Mouse (Mus musculus): ENCODE results near the gene Rbpms2. TPM values are rescaled to one million over a fixed set of nuclear protein-coding genes. Genes with fewer than 3 reads are reported as not detected.

Gene Rbpms2
- polyA plus RNA-seq (2012; rRNA removed; ENCODE audit: low replicate concordance), result 63.4 and 76.0 TPM in 2 replicates

DNA sequence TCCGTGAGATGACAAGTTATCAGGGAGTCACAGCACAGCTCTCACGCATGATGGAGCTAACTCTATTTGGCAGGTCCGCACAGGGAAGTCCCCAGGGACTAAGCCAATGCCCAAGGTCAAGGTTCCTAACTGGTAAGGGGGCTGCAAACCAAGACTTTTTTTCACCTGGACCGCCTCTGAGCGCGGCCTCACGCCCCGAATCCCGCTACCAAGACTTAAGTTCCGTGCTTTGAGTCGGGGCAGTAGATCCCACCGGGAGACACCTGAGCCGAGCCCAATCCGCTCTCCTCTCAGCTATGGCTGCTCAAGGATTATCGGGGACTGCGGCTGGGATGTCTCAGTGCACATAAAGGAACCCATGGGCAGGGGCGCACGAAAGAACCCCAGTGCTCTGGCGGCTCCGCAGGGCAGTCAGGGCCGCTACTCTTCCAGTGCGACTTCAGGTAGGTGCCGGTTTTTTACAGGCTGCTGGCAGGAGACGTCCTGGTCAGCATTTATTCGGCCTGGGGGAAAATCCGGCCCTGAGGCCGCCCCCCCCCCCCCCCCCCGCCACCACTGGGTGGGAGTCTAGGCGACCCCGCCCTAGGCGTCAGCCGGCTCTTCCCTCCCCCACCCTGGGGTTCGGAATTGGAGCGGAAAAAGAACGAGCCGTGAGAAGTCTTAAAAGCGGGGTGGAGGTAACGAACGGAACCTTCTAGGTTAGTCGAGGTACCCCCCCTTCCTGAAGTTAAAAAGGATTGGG, at the start of gene Rbpms2:
Gene Rbpms2, plus strand, starts transcription at position 624 of the 742 bp plus-strand sequence.

DNA sequence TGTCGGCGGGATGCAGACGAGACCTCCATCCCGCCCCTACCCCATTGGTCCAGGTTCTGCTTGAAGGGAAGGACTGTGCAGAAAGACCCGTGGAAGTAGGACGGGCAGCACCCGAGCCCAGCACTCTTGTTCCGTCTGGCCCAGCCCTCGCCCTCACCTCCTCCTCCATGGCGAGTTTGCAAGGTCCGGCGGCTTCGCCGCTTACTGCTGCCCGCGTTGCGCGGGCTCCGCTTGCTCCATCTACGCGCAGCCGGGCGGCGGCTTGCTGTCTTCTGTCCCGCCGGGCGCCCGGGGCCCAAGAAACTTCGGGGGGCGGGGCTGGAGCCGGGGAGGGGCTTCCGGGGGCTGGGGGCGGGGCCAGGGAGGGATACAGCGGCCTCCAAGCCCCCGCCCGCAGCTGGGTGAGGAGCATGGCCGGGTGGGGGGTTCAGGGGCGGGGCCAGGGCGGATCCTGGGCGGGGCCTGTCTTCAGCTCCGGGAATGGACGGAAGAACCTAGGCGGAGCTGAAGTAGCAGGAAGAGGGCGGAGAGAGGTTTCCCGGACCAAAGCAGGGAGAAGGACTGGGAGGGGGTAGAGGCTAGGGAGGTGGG, 49.6 kb upstream of the Rbpms2 start, which contains the start of gene Plekho2:
Gene Plekho2, minus strand, starts transcription at position 260 of the 591 bp plus-strand sequence.

DNA sequence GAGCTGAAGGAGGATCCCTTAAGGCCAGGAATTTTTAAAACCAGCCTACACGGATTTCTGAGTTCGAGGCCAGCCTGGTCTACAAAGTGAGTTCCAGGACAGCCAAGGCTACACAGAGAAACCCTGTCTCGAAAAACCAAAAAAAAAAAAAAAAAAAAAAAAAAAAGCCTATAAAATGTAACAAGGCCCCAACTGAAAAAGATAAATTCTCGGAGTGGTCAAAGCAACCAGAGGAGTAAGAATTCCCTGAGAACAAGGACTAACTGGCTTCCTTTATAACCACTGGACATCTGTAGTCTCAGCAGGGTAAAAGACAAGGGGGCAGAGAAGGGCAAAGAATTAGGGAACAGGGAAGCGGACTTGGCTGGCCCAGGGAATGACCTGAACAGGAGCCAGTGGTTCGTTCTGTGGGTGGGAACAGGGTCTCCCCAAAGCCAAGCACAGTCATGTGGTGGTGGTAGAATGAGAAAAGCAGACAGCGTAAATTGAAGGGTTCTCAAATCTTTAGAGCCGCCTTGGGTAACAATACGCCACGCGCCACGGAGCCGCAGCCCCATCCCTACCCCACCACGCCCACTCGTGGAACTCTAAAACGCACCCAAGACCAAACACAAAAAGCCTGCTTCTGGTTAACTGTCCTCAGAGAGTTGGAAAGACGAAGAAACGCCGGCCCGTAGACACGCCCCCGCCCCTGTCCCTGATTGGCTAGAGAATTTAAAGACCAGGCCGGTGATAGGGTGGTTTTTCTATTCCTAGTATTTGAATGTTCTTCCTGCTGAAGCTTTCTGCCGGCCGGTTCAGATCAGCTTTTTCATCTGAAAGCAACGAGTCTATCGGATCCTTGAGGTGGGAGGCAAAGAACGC, 42.8 kb upstream of the Rbpms2 start, which contains the start of gene Pif1:
Gene Pif1, plus strand, starts transcription at position 755 of the 864 bp plus-strand sequence.

DNA sequence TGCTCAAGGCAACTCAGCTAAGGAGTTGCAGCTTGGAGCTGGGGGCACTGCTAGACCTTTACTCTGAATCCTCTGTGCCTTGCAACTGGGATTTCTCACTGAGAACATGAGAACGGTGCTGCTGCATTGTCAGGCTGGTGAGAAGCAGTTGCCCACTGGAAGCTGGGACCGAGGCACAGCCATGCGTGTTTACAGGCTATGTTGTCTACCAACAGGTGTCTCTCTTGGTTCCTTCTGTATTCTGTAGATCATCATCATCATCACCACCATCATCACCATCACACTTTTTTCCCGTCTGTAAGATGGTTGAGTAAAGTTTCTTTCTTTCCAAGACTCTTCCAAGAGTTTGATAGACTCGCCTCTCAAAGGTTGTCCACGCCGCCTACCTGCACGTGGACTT, 38.3 kb downstream of the Rbpms2 start, which contains the start of gene Oaz2:
Gene Oaz2, plus strand, starts transcription at position 301 of the 400 bp plus-strand sequence.

Other genes starting within 250 kb of the Rbpms2 start
- 1.9 and 7.6 TPM in 2 replicates for gene Kbtbd13, start 238.0 kb upstream of the Rbpms2 start, polyA plus RNA-seq (2012; rRNA removed; ENCODE audit: low replicate concordance)
- gene Rasl12, start 231.1 kb upstream of the Rbpms2 start, polyA plus RNA-seq (2012; rRNA removed; ENCODE audit: low replicate concordance), result 53.4 and 69.3 TPM in 2 replicates
- gene Slc51b, start 206.7 kb upstream of the Rbpms2 start, polyA plus RNA-seq (2012; rRNA removed; ENCODE audit: low replicate concordance), result not detected in 2 replicates
- 9.0 and 11.5 TPM in 2 replicates for gene Mtfmt, start 193.9 kb upstream of the Rbpms2 start, polyA plus RNA-seq (2012; rRNA removed; ENCODE audit: low replicate concordance)
- gene Spg21, start 168.7 kb upstream of the Rbpms2 start, polyA plus RNA-seq (2012; rRNA removed; ENCODE audit: low replicate concordance), result 28.0 and 46.4 TPM in 2 replicates
- gene Ankdd1a, start 109.5 kb upstream of the Rbpms2 start, polyA plus RNA-seq (2012; rRNA removed; ENCODE audit: low replicate concordance), result 0.65 and 0.81 TPM in 2 replicates
- 46.0 and 49.8 TPM in 2 replicates for gene Plekho2, start 49.6 kb upstream of the Rbpms2 start, polyA plus RNA-seq (2012; rRNA removed; ENCODE audit: low replicate concordance)
- gene Pif1, start 42.5 kb upstream of the Rbpms2 start, polyA plus RNA-seq (2012; rRNA removed; ENCODE audit: low replicate concordance), result 0.62 and 1.9 TPM in 2 replicates
- 106 and 119 TPM in 2 replicates for gene Oaz2, start 38.4 kb downstream of the Rbpms2 start, polyA plus RNA-seq (2012; rRNA removed; ENCODE audit: low replicate concordance)
- 6.4 and 7.6 TPM in 2 replicates for gene Zfp609, start 197.9 kb downstream of the Rbpms2 start, polyA plus RNA-seq (2012; rRNA removed; ENCODE audit: low replicate concordance)

Measured in mammary gland, adult 2 months (tissue).